Comparison of ENCODE assay signal across 8 mouse cellular contexts in genomic region chr4:88641077-88641831, GRCm38 (mm10). TPM values are rescaled to one million over a fixed set of nuclear protein-coding genes. Genes with fewer than 3 reads are reported as not detected.
A peak's percentile ranks its signal among the peaks of the same experiment; 100 is the strongest.
DNase-seq lines count a peak whose midpoint lies in the region; ATAC-seq and TF ChIP-seq lines count a peak whose summit lies in the region.

No protein-coding gene starts in this region.

- H3K9ac ChIP-seq in MEL (ENCODE audit: control insufficient read depth, low read depth, low read length, poor library complexity, severe bottlenecking), result no peak overlapping the region
- peak overlapping the region; percentile 15; the same call in 1 of the 2 replicates for H3K9ac ChIP-seq in forebrain, postnatal 0 days
- 0 out of 2 replicates have a peak overlapping the region, but pooled peaks have one; percentile 13 for H3K9ac ChIP-seq in lung, embryonic 15.5 days

- no peak overlapping the region for H3K27ac ChIP-seq in MEL (ENCODE audit: control insufficient read depth, low read depth, low read length)
- no peak overlapping the region for H3K27ac ChIP-seq in cerebellum, adult 2 months (ENCODE audit: insufficient read depth, low read length)
- no peak overlapping the region for H3K27ac ChIP-seq in forebrain, postnatal 0 days (ENCODE audit: low read depth, low read length)
- peak overlapping the region; percentile 22; the same call in 1 of the 2 replicates for H3K27ac ChIP-seq in lung, embryonic 15.5 days

- no peaks in the 10 kb centered on the region for H3K79me2 ChIP-seq in MEL (ENCODE audit: control insufficient read depth, insufficient read depth, low read length, poor library complexity)

- ATAC-seq in forebrain, postnatal 0 days, result peak; percentile 98
- ATAC-seq in lung, embryonic 15.5 days (ENCODE audit: borderline replicate concordance, extremely low read depth, low FRiP score, low TSS enrichment), result peak; percentile 87

- H3K4me2 ChIP-seq in forebrain, postnatal 0 days (ENCODE audit: low read depth), result peak overlapping the region; percentile 36
- H3K4me2 ChIP-seq in lung, embryonic 15.5 days, result peak overlapping the region; percentile 50

- no peak for TF ChIP-seq EP300 in MEL (IDR thresholded peaks at IDR 0.05; ENCODE audit: low read depth in 1 of 2, low read length in 2 of 2)

- DNase-seq in MEL (ENCODE audit: low read depth, low spot score), result peak; percentile 99
- peak; percentile 82 to 93 for DNase-seq in cerebellum, adult 2 months
- peak; percentile 90 for DNase-seq in forebrain, postnatal 0 days
- DNase-seq in heart, postnatal 4 days, result peak; percentile 99
- peak; percentile 75 to 90 for DNase-seq in layer of hippocampus, adult 8-10 months (ENCODE audit: low spot score in 2 of 2)
- peak; percentile 73 for DNase-seq in ovary, adult 18-20 months (ENCODE audit: low spot score)
- DNase-seq in thymus, postnatal 0 days (ENCODE audit: low spot score), result peak; percentile 95

- 3% methylated on average over 11 of the region's 11 CpGs for WGBS in cerebellum, adult 2 months
- 8% methylated on average over 11 of the region's 11 CpGs for WGBS in forebrain, postnatal 0 days
- 7% methylated on average over 11 of the region's 11 CpGs for WGBS in lung, embryonic 15.5 days

- peak overlapping the region; percentile 65 to 71 for H3K4me3 ChIP-seq in MEL (ENCODE audit: control insufficient read depth in 1 of 2, insufficient read depth in 1 of 2, low read depth in 2 of 2, low read length in 2 of 2)
- peak overlapping the region; percentile 97 for H3K4me3 ChIP-seq in cerebellum, adult 2 months (replicated peaks; ENCODE audit: insufficient read depth, low read depth, low read length)
- H3K4me3 ChIP-seq in forebrain, postnatal 0 days (ENCODE audit: low read depth, low read length), result peak overlapping the region; percentile 28
- peak overlapping the region; percentile 45 for H3K4me3 ChIP-seq in lung, embryonic 15.5 days

- H3K9me3 ChIP-seq in MEL (replicated peaks; ENCODE audit: insufficient read depth, low read length), result no peaks in the 10 kb centered on the region
- H3K9me3 ChIP-seq in forebrain, postnatal 0 days (ENCODE audit: low read length), result no peaks in the 10 kb centered on the region
- no peaks in the 10 kb centered on the region for H3K9me3 ChIP-seq in lung, embryonic 15.5 days

- peak; percentile 68 to 85 (median 76) for TF ChIP-seq CTCF in MEL (IDR thresholded peaks at IDR 0.05 in 2 of 3, conservative IDR thresholded peaks at IDR 0.05 in 1 of 3; ENCODE audit: control insufficient read depth in 1 of 3, insufficient read depth in 1 of 3, low read depth in 2 of 3, low read length in 3 of 3, poor library complexity in 1 of 3, severe bottlenecking in 1 of 3)
- TF ChIP-seq CTCF in cerebellum, adult 2 months (IDR thresholded peaks at IDR 0.05; ENCODE audit: borderline replicate concordance, insufficient read depth, low read depth, low read length), result peak; percentile 93
- peak; percentile 81 for TF ChIP-seq CTCF in forebrain, postnatal 0 days (IDR thresholded peaks at IDR 0.05; ENCODE audit: low read depth)

- peak; percentile 50 for TF ChIP-seq RAD21 in MEL (IDR thresholded peaks at IDR 0.05; ENCODE audit: low read depth, low read length)

- no peaks in the 10 kb centered on the region; a peak in 1 of 4 replicates for H3K27me3 ChIP-seq in MEL (ENCODE audit: control insufficient read depth in 1 of 2, insufficient read depth in 2 of 2, low read length in 2 of 2)
- no peaks in the 10 kb centered on the region for H3K27me3 ChIP-seq in cerebellum, adult 2 months (ENCODE audit: control insufficient read depth, insufficient read depth, low read length)
- H3K27me3 ChIP-seq in forebrain, postnatal 0 days (ENCODE audit: insufficient read depth, low read length), result no peaks in the 10 kb centered on the region
- H3K27me3 ChIP-seq in lung, embryonic 15.5 days, result no peaks in the 10 kb centered on the region

- no peak for TF ChIP-seq POLR2A in MEL (IDR thresholded peaks at IDR 0.05; ENCODE audit: control insufficient read depth in 1 of 2, insufficient read depth in 1 of 2, low read depth in 1 of 2, low read length in 2 of 2, poor library complexity in 1 of 2)
- no peak for TF ChIP-seq POLR2A in cerebellum, adult 2 months (IDR thresholded peaks at IDR 0.05; ENCODE audit: borderline replicate concordance, insufficient read depth, low read length)

- no peaks in the 10 kb centered on the region for H3K36me3 ChIP-seq in MEL (ENCODE audit: control insufficient read depth in 1 of 2, insufficient read depth in 2 of 2, low read length in 2 of 2)
- no peaks in the 10 kb centered on the region for H3K36me3 ChIP-seq in forebrain, postnatal 0 days (ENCODE audit: insufficient read depth)
- no peaks in the 10 kb centered on the region for H3K36me3 ChIP-seq in lung, embryonic 15.5 days

- no peaks in the 10 kb centered on the region for H3K4me1 ChIP-seq in MEL (ENCODE audit: control insufficient read depth in 1 of 2, insufficient read depth in 2 of 2, low read length in 2 of 2)
- no peaks in the 10 kb centered on the region for H3K4me1 ChIP-seq in cerebellum, adult 2 months (ENCODE audit: control insufficient read depth, insufficient read depth, low read length)
- no peaks in the 10 kb centered on the region for H3K4me1 ChIP-seq in forebrain, postnatal 0 days (ENCODE audit: insufficient read depth)
- no peaks in the 10 kb centered on the region for H3K4me1 ChIP-seq in lung, embryonic 15.5 days

TF ChIP-seq in MEL, 35 proteins besides CTCF, POLR2A, EP300 and RAD21 (continues in another document):
- TF ChIP-seq CHD1 (IDR thresholded peaks at IDR 0.05; ENCODE audit: low read depth, low read length) (peak; percentile 64; the same call in 1 of the 2 replicates), POLR2AphosphoS5 (IDR thresholded peaks at IDR 0.05; ENCODE audit: borderline replicate concordance, low read depth, low read length) (no peak), CHD2 (IDR thresholded peaks at IDR 0.05; ENCODE audit: low read length) (no peak), RCOR1 (IDR thresholded peaks at IDR 0.05; ENCODE audit: low read depth, low read length) (peak; percentile 59), BHLHE40 (IDR thresholded peaks at IDR 0.05; ENCODE audit: borderline replicate concordance, low read depth, low read length) (0 out of 2 replicates have a peak, but pooled peaks have one; percentile 6)

RNA-seq across cellular contexts. Expression of gene Ifna13, which starts 3.0 kb away (rescaled TPM):
- total RNA-seq in MEL (2012; rRNA removed), result not detected in 2 replicates
- polyA plus RNA-seq in MEL (2012; ENCODE audit: insufficient read depth in 1 of 2, insufficient read length in 2 of 2, low read depth in 1 of 2, low replicate concordance in 2 of 2, missing spikeins in 1 of 2), result not detected
- polyA plus RNA-seq in cerebellum, adult 2 months (2012; rRNA removed), result not detected in 2 replicates
- not detected in 2 replicates for total RNA-seq in forebrain, postnatal 0 days (2014; rRNA removed)
- not detected in 2 replicates for polyA plus RNA-seq in forebrain, postnatal 0 days (2015; fragmentation: Nextera tagmentation; extraction: Ambion mirVana)
- not detected for total RNA-seq in heart, postnatal 4 days (2021)
- total RNA-seq in layer of hippocampus, adult 8-10 months (2022), result not detected
- not detected in 2 replicates for polyA plus RNA-seq in lung, embryonic 15.5 days (2015; fragmentation: Nextera tagmentation; extraction: Ambion mirVana)
- polyA plus RNA-seq in thymus, postnatal 0 days (2015; fragmentation: Nextera tagmentation; extraction: Ambion mirVana), result not detected in 2 replicates

RNA-seq across cellular contexts. Expression of gene C87499, which starts 7.0 kb away (rescaled TPM):
- total RNA-seq in MEL (2012; rRNA removed), result not detected in 2 replicates
- polyA plus RNA-seq in MEL (2012; ENCODE audit: insufficient read depth in 1 of 2, insufficient read length in 2 of 2, low read depth in 1 of 2, low replicate concordance in 2 of 2, missing spikeins in 1 of 2), result not detected
- polyA plus RNA-seq in cerebellum, adult 2 months (2012; rRNA removed), result not detected in 2 replicates
- total RNA-seq in forebrain, postnatal 0 days (2014; rRNA removed), result not detected in 2 replicates
- polyA plus RNA-seq in forebrain, postnatal 0 days (2015; fragmentation: Nextera tagmentation; extraction: Ambion mirVana), result not detected in 2 replicates
- not detected for total RNA-seq in heart, postnatal 4 days (2021)
- not detected for total RNA-seq in layer of hippocampus, adult 8-10 months (2022)
- polyA plus RNA-seq in lung, embryonic 15.5 days (2015; fragmentation: Nextera tagmentation; extraction: Ambion mirVana), result not detected in 2 replicates
- not detected in 2 replicates for polyA plus RNA-seq in thymus, postnatal 0 days (2015; fragmentation: Nextera tagmentation; extraction: Ambion mirVana)

RNA-seq across cellular contexts. Expression of gene Ifna16, which starts 35.5 kb away (rescaled TPM):
- not detected in 2 replicates for total RNA-seq in MEL (2012; rRNA removed)
- not detected for polyA plus RNA-seq in MEL (2012; ENCODE audit: insufficient read depth in 1 of 2, insufficient read length in 2 of 2, low read depth in 1 of 2, low replicate concordance in 2 of 2, missing spikeins in 1 of 2)
- not detected in 2 replicates for polyA plus RNA-seq in cerebellum, adult 2 months (2012; rRNA removed)
- total RNA-seq in forebrain, postnatal 0 days (2014; rRNA removed), result not detected in 2 replicates
- not detected in 2 replicates for polyA plus RNA-seq in forebrain, postnatal 0 days (2015; fragmentation: Nextera tagmentation; extraction: Ambion mirVana)
- not detected for total RNA-seq in heart, postnatal 4 days (2021)
- total RNA-seq in layer of hippocampus, adult 8-10 months (2022), result not detected
- not detected in 2 replicates for polyA plus RNA-seq in lung, embryonic 15.5 days (2015; fragmentation: Nextera tagmentation; extraction: Ambion mirVana)
- polyA plus RNA-seq in thymus, postnatal 0 days (2015; fragmentation: Nextera tagmentation; extraction: Ambion mirVana), result not detected in 2 replicates

RNA-seq across cellular contexts. Expression of gene Ifna12, which starts 38.1 kb away (rescaled TPM):
- total RNA-seq in MEL (2012; rRNA removed), result not detected in 2 replicates
- polyA plus RNA-seq in MEL (2012; ENCODE audit: insufficient read depth in 1 of 2, insufficient read length in 2 of 2, low read depth in 1 of 2, low replicate concordance in 2 of 2, missing spikeins in 1 of 2), result not detected
- polyA plus RNA-seq in cerebellum, adult 2 months (2012; rRNA removed), result not detected in 2 replicates
- not detected in 2 replicates for total RNA-seq in forebrain, postnatal 0 days (2014; rRNA removed)
- not detected in 2 replicates for polyA plus RNA-seq in forebrain, postnatal 0 days (2015; fragmentation: Nextera tagmentation; extraction: Ambion mirVana)
- not detected for total RNA-seq in heart, postnatal 4 days (2021)
- total RNA-seq in layer of hippocampus, adult 8-10 months (2022), result not detected
- polyA plus RNA-seq in lung, embryonic 15.5 days (2015; fragmentation: Nextera tagmentation; extraction: Ambion mirVana), result not detected in 2 replicates
- polyA plus RNA-seq in thymus, postnatal 0 days (2015; fragmentation: Nextera tagmentation; extraction: Ambion mirVana), result not detected in 2 replicates

RNA-seq across cellular contexts. Expression of gene Ifna2, which starts 42.5 kb away (rescaled TPM):
- total RNA-seq in MEL (2012; rRNA removed), result not detected in 2 replicates
- not detected for polyA plus RNA-seq in MEL (2012; ENCODE audit: insufficient read depth in 1 of 2, insufficient read length in 2 of 2, low read depth in 1 of 2, low replicate concordance in 2 of 2, missing spikeins in 1 of 2)
- polyA plus RNA-seq in cerebellum, adult 2 months (2012; rRNA removed), result not detected in 2 replicates
- total RNA-seq in forebrain, postnatal 0 days (2014; rRNA removed), result not detected in 2 replicates
- polyA plus RNA-seq in forebrain, postnatal 0 days (2015; fragmentation: Nextera tagmentation; extraction: Ambion mirVana), result not detected in 2 replicates
- total RNA-seq in heart, postnatal 4 days (2021), result not detected
- not detected for total RNA-seq in layer of hippocampus, adult 8-10 months (2022)
- not detected in 2 replicates for polyA plus RNA-seq in lung, embryonic 15.5 days (2015; fragmentation: Nextera tagmentation; extraction: Ambion mirVana)
- polyA plus RNA-seq in thymus, postnatal 0 days (2015; fragmentation: Nextera tagmentation; extraction: Ambion mirVana), result not detected in 2 replicates

Comparison
In these comparisons a context has a peak if more than half of its experiments do, and no peak if none do; other contexts are left out.
1. H3K4me3 ChIP-seq: peak in every context shown above with its lines; median percentile 97 in cerebellum, adult 2 months; 68 in MEL; 45 in lung, embryonic 15.5 days; 28 in forebrain, postnatal 0 days.